Mouse (Mus musculus) embryonic fibroblast, embryonic 13.5 days (primary cell): ENCODE data around the gene Ifna1. TPM values are rescaled to one million over a fixed set of nuclear protein-coding genes. Genes with fewer than 3 reads are reported as not detected.

Experiments
- H3K27ac ChIP-seq: 2 replicates; pipeline ENCODE4 v1.5.1; 2012; ENCODE audit warnings: low read length, control low read depth, inconsistent platforms; ENCODE audit not compliant: insufficient read depth
- H3K4me1 ChIP-seq: 2 replicates; pipeline ENCODE4 v1.6.1; 2011; ENCODE audit warnings: low read length; ENCODE audit not compliant: control insufficient read depth, insufficient read depth
- H3K4me3 ChIP-seq: 2 replicates; pipeline ENCODE4 v1.5.1; 2011; ENCODE audit warnings: mild to moderate bottlenecking, control low read depth, low read length; ENCODE audit not compliant: insufficient read depth
- CTCF ChIP-seq: IDR thresholded peaks from 2 replicates; pipeline ENCODE4 v1.5.1; 2011; ENCODE audit warnings: mild to moderate bottlenecking, control low read depth, low read length, moderate library complexity, borderline replicate concordance; ENCODE audit not compliant: insufficient read depth
- POLR2A ChIP-seq: IDR thresholded peaks from 2 replicates; pipeline ENCODE4 v1.6.1; 2011; ENCODE audit warnings: low read depth, mild to moderate bottlenecking, control low read depth, low read length, moderate library complexity
- polyA plus RNA-seq: library from polyadenylated mRNA; stranded (reverse); fragments of >200 nt; gene quantifications from 2 replicates; pipeline ENCODE4 v1.2.4, GENCODE M21; 2011; ENCODE audit warnings: low read depth; ENCODE audit not compliant: missing spikeins, insufficient read length

Gene Ifna1
- polyA plus RNA-seq, 1 experiment, result not detected

- H3K27ac ChIP-seq, result no peak overlapping the region
- H3K4me1 ChIP-seq, result no peaks in the 10 kb centered on the region
- TF ChIP-seq CTCF (no peak), POLR2A (no peak)
- no peak overlapping the region for H3K4me3 ChIP-seq
Observed at GRCm38 (mm10) chr4:88872691-88873090, 22.8 kb downstream of the Ifna1 start.

GRCm38 (mm10) chr4:88875435-88876095, 25.7 kb downstream of the Ifna1 start:
- Histone ChIP-seq H3K27ac (no peak overlapping the region), H3K4me1 (no peaks in the 10 kb centered on the region), H3K4me3 (no peak overlapping the region)
- TF ChIP-seq CTCF (no peak), POLR2A (no peak)

- no peak overlapping the region for H3K27ac ChIP-seq
- no peak for TF ChIP-seq CTCF
- TF ChIP-seq POLR2A, result no peak
- H3K4me3 ChIP-seq, result no peak overlapping the region
- H3K4me1 ChIP-seq, result no peaks in the 10 kb centered on the region
Observed at GRCm38 (mm10) chr4:88876520-88876919, 26.6 kb downstream of the Ifna1 start.

GRCm38 (mm10) chr4:88878246-88878645, 28.4 kb downstream of the Ifna1 start:
- Histone ChIP-seq H3K4me3 (no peak overlapping the region), H3K27ac (no peak overlapping the region), H3K4me1 (no peaks in the 10 kb centered on the region)
- TF ChIP-seq POLR2A (no peak), CTCF (no peak)

GRCm38 (mm10) chr4:88878772-88879171, 28.9 kb downstream of the Ifna1 start:
- H3K27ac ChIP-seq, result no peak overlapping the region
- no peak overlapping the region for H3K4me3 ChIP-seq
- H3K4me1 ChIP-seq, result no peaks in the 10 kb centered on the region
- TF ChIP-seq CTCF (no peak), POLR2A (no peak)

- no peak for TF ChIP-seq POLR2A
- TF ChIP-seq CTCF, result no peak
- Histone ChIP-seq H3K4me3 (no peak within 1 kb of the TSS), H3K27ac (no peak within 1 kb of the TSS), H3K4me1 (no peaks in the 10 kb centered on the region)
Observed at GRCm38 (mm10) chr4:88880101-88880500, 30.2 kb downstream of the Ifna1 start, which contains the start of gene Ifne. Ifne (minus strand) TSS chr4:88880201.

- no peaks in the 10 kb centered on the region for H3K4me1 ChIP-seq
- H3K27ac ChIP-seq, result no peak overlapping the region
- TF ChIP-seq CTCF (no peak), POLR2A (no peak)
- H3K4me3 ChIP-seq, result no peak overlapping the region
Observed at GRCm38 (mm10) chr4:88888236-88888635, 38.3 kb downstream of the Ifna1 start.

- Histone ChIP-seq H3K4me1 (no peaks in the 10 kb centered on the region), H3K27ac (no peak overlapping the region), H3K4me3 (no peak overlapping the region)
- no peak for TF ChIP-seq POLR2A
- TF ChIP-seq CTCF, result no peak
Observed at GRCm38 (mm10) chr4:88893201-88893754, 43.4 kb downstream of the Ifna1 start.

Other genes with a start within 250 kb of the Ifna1 start
- not detected in 2 replicates for gene Ifna12, start 246.7 kb upstream of the Ifna1 start, polyA plus RNA-seq
- gene C87499, start 215.7 kb upstream of the Ifna1 start, polyA plus RNA-seq, result not detected in 2 replicates
- gene Ifna13, start 205.6 kb upstream of the Ifna1 start, polyA plus RNA-seq, result not detected in 2 replicates
- not detected in 2 replicates for gene Ifna16, start 173.2 kb upstream of the Ifna1 start, polyA plus RNA-seq
- gene Ifna2, start 166.2 kb upstream of the Ifna1 start, polyA plus RNA-seq, result not detected in 2 replicates
- gene Ifnab, start 158.7 kb upstream of the Ifna1 start, polyA plus RNA-seq, result not detected in 2 replicates
- not detected in 2 replicates for gene Gm26566, start 128.3 kb upstream of the Ifna1 start, polyA plus RNA-seq
- gene Klhl9, start 127.6 kb upstream of the Ifna1 start, polyA plus RNA-seq, result 103 and 123 TPM in 2 replicates
- gene Gm13271, start 95.2 kb upstream of the Ifna1 start, polyA plus RNA-seq, result not detected in 2 replicates
- not detected in 2 replicates for gene Gm13283, start 90.0 kb upstream of the Ifna1 start, polyA plus RNA-seq
- 0.70 TPM in 1 of 2 replicates, not detected in the other for gene Gm13290, start 76.3 kb upstream of the Ifna1 start, polyA plus RNA-seq
- gene Gm13289, start 73.2 kb upstream of the Ifna1 start, polyA plus RNA-seq, result not detected in 2 replicates
- gene Gm13272, start 70.2 kb upstream of the Ifna1 start, polyA plus RNA-seq, result not detected in 2 replicates
- gene Ifnz, start 68.0 kb upstream of the Ifna1 start, polyA plus RNA-seq, result 0.37 and 0.44 TPM in 2 replicates
- gene Gm13276, start 64.4 kb upstream of the Ifna1 start, polyA plus RNA-seq, result not detected in 2 replicates
- not detected in 2 replicates for gene Gm13277, start 61.5 kb upstream of the Ifna1 start, polyA plus RNA-seq
- gene Gm13278, start 58.5 kb upstream of the Ifna1 start, polyA plus RNA-seq, result not detected in 2 replicates
- gene Gm13275, start 55.6 kb upstream of the Ifna1 start, polyA plus RNA-seq, result not detected in 2 replicates
- gene Gm13279, start 52.7 kb upstream of the Ifna1 start, polyA plus RNA-seq, result not detected in 2 replicates
- gene Gm13285, start 50.4 kb upstream of the Ifna1 start, polyA plus RNA-seq, result 0.44 and 2.3 TPM in 2 replicates
- 1.1 TPM in 1 of 2 replicates, not detected in the other for gene Gm13287, start 46.8 kb upstream of the Ifna1 start, polyA plus RNA-seq
- 0.23 TPM in 1 of 2 replicates, not detected in the other for gene Gm13288, start 44.6 kb upstream of the Ifna1 start, polyA plus RNA-seq
- gene Ifna7, start 33.9 kb upstream of the Ifna1 start, polyA plus RNA-seq, result not detected in 2 replicates
- not detected in 2 replicates for gene Ifna11, start 30.1 kb upstream of the Ifna1 start, polyA plus RNA-seq
- gene Ifna6, start 22.7 kb upstream of the Ifna1 start, polyA plus RNA-seq, result not detected in 2 replicates
- gene Ifna5, start 14.6 kb upstream of the Ifna1 start, polyA plus RNA-seq, result not detected in 2 replicates
- not detected in 2 replicates for gene Ifna4, start 8.2 kb upstream of the Ifna1 start, polyA plus RNA-seq
- not detected in 2 replicates for gene Ifne, start 30.1 kb downstream of the Ifna1 start, polyA plus RNA-seq